Mouse (Mus musculus): ENCODE results near the gene Cdh4. TPM values are rescaled to one million over a fixed set of nuclear protein-coding genes. Genes with fewer than 3 reads are reported as not detected.

Gene Cdh4
- total RNA-seq (2021) = 4.4 and 5.3 TPM in 2 replicates
- long read RNA-seq, partial matches to known transcripts = 1 of 3 reads
- long read RNA-seq, other reads (novel, unspliced or antisense) = 1 of 3 reads

- DNase-seq = peak; percentile 82
Observed at GRCm38 (mm10) chr2:179442191-179442540, at the start of gene Cdh4. Gene Cdh4, plus strand, starts transcription at chr2:179442431.

DNA sequence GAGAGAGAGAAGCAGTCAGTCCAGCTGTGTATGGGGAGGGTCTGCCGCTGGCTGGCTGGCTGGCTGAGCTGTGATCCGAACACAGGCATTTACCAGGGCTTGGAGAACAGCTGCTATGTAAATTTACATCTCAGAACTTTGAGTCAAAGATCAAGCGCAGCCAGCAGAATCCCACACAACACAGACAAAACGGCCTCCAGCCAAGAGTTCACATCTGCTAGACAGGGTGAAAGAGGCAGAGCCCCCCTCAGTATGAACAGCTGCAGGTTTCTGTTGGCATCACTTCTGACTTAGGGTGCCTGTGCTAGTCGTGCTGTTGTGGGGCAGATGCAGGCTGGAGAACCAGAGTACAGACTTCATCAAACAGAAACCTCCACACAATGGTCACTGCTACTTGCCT is 46.8 kb upstream of the Cdh4 start:
- no peak for DNase-seq

GRCm38 (mm10) chr2:179399645-179400249 is 42.5 kb upstream of the Cdh4 start:
- no peak for DNase-seq

DNA sequence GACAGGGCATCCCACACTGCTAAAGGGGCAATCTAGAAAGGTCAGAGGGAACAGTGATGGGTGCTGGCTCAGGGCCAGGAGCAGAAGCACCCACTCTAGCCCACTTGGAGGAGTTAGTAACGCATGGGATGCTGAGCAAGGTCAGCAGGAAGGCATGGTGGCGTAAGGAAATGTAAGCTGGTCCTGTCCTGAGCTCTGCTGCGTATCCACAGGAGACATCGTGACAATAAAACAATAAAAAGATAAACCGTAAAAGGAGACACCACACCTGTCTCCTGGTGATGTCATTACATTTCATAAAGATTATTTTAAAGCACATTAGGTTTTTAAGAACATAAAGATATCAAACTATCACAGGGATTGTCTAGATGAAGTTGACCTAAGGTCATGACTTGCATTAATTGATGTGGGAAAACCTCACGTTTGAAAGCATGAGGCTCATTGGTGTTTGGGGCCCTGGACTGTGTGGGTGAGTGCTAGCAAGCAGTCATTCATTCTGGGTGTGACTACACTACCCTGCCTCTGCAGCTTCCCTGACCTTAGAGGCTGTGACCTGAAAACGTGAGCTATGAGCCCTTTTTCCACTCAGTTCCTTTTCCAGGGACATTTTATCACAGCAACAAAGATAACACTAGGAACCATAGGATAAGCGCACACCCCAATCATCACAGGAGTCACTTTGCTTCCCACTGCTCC is 31.2 kb upstream of the Cdh4 start:
- DNase-seq = no peak

DNA sequence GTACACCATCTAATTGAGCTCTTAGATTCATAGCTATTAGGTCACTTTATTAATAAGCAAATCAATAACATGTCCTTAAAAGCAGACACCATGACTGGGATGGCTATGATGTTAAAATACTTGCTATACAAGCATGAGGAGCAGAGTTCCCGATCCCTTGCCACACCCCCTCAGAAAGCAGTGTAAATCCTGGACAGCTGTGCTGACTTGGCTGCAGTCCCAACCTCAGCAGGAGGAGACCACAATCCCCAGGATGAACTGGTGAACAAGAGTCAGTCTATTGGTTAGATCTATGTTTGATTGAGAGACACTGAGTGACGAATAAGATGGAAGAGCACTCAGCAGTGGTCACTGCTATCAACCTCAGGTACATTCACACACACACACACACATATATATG is 29.3 kb upstream of the Cdh4 start:
- DNase-seq = no peak

DNA sequence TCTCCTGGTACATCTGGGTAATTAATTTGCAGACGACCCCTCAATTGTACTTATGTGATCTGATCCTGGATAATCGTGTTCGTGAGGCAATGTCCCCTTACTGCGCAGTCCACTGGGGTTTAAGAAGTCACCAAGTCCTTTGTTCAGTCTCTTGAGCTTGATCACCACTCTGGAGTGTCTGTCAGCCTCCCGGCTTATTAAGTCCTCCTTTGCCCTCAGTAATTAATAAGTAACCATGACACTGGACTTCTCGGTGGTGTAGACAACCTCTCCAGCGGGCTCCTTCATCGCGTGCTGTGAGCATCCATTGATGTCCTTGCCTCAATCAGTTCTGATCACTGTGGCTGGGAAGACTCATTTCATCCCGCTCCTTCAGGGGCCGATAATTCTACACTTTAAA is 28.0 kb upstream of the Cdh4 start:
- no peak for DNase-seq

DNA sequence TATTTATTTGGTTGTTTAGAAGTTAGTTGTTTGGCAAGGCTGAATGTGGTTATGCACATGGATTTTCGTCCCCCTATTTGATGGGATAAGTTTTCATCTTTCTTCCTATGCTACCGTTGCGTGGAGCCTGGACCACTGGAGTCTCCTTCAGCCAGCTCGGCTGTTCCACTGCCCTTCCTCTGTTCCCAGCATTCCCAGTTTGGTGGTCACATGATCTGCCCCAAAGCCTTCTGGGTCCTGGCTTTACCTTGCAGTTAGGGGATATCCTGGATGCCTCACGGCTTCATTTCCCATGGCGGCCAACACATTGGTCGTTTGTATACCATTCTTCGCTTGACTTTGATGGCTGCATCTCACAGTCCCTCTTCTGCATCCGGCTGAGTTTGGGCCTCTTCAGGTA is 27.5 kb upstream of the Cdh4 start:
- no peak for DNase-seq

DNA sequence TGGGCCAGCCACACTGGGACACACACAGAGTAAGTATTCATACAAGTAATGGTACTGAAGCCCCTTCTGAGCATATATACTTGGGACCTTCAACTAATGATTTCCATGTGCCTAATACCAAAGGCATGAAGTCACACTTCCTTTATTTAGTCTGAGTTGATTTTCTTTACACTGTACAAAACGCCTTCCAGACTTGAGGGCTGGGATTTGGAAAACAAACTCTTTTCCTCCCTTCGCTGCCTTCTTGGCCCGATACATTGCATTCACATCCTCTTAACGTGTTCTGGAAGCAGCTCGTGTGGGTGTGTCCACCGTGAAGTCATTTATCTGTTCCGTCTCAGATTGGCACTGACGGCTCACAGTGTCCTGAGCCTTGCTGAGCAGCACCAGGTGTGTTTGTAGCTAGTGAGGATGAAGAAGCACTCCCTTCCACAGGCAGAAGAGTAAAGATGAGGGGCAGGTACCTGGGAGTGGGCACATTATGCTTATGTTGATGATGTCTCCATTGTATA is 26.3 kb upstream of the Cdh4 start:
- no peak for DNase-seq

DNA sequence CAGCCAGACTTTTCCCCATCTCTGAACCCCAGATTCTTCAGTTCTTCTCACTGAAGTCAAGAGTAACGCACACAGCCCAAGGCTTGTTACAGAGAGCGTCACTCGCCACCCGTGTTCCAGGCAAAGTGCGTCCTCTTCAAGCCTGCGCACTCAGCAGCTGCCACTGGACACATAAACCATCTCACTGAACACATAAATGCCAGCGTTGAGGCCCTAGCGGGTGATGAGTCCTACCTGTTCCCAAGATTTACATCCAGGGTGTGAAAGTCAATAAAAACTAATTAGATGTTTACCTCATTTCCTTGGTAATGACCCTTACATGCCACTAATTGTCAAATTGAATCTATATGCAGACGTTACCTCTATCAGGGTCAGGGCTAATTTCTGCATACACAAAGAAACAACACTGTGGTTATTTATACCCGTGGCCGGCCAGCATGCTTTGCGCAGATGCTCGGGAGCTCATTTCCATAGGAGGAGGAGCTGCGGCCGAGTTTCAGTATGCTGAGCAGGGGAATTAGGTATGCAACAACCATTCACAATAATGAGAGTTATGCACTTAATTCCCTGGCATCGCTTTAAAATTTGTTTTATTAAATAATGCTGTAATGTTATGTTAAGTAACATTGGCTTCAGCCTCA is 25.5 kb upstream of the Cdh4 start:
- DNase-seq = no peak

DNA sequence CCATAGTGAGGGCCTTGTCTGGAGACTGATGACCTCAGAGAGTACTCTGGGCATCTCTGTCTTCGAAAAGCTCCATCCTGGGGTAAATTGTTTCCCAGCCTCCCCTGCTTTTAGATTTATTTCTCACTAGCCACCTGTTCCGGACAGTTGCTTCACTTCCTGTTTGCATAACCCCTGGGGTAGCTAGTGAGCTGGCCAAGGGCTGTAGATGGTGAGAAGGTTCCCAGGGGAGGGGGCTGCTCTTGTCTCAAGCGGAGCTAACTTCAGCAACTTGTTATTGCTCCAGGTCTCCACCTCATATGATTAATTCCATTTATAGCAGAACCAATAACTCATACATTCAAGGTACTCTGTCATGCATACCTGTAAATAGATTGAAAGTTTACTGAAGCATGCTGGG is 16.6 kb upstream of the Cdh4 start:
- no peak for DNase-seq

DNA sequence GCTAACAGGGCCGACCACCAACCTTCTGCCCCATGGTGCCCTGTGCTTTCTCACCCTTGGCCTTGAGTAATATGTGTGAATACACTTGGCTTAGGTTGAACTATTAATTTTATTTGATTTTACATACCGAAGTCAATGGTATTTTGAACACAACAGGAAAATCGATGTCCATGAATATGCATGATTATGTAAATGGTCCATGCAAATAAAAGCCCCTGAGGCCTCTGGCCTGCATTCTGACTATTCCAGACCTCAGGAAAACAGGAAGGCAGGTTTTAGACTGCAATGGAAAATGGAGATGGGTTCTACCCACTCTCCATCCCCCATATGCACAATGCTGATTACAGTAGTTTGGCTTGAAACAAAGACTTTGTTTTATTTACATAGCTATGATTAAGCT is 13.3 kb upstream of the Cdh4 start:
- no peak for DNase-seq

DNA sequence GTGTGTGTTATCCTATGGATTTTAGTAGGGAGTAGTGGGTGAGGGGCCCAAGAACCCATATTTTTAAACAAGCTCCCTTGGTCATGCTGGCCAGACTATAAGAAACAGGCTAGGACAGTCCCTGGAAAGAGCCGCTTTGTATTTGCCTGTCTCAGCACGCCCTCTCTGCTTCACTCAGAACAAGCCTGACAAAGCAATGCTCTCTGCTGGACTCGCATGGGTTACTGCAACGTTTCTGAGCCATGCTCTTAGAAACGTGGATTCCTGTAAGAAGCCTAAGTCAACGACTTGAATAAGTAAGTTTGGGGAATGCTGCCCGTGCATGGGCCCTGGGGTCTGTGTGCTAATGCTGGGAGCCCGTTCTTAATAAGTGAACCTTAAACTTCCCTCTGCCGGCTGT is 2.1 kb upstream of the Cdh4 start:
- DNase-seq = no peak

- DNase-seq = no peak
Observed at GRCm38 (mm10) chr2:179441086-179441485, 1.1 kb upstream of the Cdh4 start.

DNA sequence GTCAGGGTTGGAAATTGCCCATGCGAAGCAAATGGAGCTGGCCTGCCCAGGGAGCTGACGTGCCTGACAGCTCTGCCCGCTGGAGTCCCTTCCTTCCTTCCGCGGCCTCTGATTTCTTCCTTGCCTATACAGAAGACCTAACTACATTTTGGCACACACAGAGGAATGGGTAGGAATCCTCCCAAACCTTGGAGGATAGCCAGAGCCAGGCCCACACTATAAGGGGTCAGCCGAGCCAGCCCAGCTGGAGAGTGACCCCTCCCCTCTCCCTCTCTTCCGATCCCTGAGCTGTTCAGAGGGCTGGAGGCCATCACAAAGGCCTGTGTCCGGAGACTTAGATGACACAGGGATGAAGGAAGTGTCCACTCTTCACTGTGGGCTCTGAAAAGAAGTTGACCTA is 514 bp upstream of the Cdh4 start:
- no peak for DNase-seq

DNA sequence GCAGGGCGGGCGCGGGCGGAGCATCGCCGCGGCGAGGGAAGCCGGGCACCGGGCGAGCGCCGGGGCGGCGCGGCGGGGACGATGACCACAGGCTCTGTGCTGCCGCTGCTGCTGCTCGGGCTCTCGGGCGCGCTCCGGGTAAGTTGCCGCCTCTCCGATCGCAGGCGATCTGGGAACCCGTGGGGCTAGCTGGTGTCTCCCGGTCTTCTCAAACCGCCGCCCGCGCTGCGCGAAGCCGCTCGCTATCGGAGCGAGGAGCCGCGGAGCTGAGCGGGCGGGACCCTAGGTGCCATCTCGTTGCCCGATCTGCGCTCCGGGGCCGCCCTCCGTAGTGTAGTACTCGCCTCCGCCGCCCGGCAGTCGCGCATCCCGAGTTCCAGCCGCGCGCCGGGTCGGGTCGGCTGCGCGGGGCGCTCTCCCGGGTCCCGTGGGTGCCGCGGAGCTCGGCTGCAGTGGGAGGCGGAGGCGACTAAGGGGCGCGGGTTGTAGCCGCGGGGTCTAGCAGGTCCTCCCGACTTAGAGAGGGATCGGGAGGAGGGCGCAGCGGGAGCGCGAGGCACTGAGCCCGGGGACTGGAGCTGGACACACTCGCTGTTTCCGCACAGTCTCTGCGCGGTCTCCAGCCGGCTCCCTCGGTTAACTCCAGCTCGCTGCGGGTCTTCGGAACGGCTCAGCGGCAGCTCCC is 452 bp downstream of the Cdh4 start:
- peak; percentile 65 for DNase-seq

DNA sequence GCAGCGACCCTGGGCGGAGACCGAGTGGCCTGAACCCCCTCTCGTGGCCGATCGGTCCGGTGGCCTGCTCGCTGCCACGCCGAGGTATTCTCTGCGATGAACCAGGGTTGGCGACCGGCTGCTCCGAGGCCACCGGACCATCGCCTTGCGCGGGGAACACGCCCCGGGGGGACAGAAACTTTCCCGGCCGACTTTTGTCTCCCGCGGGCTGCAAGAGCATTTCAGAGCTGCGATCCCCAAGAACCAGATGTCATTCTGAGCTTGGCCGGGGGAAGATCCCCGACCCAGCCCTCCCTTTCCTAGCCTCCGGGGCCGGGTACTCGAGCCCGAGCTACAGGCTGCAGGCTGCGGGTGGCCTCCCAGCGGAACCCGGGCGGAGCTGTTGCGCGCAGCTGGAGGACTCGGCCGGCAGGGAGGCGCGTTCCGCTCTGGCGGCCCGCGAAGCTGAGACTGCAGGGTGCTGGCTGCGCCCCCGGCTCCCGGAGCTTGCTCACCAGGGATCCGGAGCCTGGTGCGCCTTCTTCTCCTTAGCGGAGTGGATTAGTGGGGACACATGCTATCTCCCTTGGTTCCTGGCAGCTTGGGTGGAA is 1.1 kb downstream of the Cdh4 start:
- peak; percentile 67 for DNase-seq

GRCm38 (mm10) chr2:179443959-179444358 is 1.7 kb downstream of the Cdh4 start:
- DNase-seq = no peak

DNA sequence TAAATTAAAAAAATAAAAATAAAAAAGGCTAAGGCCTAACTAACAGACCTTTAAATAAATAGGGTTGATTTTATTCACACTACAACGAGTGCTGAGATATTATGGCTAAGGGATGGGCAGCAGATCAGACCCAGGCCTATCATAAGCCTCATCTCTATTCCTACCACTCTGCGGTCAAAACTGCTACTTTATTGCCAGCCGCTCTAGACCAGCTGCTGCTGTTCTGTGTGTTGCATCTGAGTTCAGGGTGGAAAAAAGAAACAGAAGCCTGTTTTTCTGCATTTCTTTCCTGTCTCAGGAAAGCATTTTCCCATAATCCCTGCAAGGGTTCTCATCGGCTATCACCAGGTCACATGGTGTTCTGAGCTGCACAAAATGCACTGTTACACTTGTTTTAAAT is 6.0 kb downstream of the Cdh4 start:
- DNase-seq = no peak

- DNase-seq = no peak
Observed at GRCm38 (mm10) chr2:179449018-179449417, 6.8 kb downstream of the Cdh4 start.

DNA sequence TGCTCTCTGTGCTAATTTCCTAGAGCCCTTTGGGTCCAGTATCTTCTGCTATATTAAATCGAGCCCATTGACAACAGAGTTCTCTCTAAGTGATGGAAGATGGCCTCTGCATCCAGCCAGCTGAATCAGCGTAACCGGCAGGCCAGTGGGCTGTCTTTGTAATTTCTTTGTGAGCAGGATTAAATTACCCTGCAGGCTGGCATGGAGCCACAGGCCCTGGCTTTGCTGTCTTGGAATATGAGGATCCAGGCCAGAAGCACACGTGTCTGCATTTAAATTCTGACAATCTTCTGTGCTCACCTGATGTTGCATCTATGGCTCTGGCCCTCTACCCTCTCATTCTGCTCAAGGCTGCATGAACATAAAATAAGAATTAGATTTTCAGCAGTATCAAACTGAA is 17.0 kb downstream of the Cdh4 start:
- no peak for DNase-seq

DNA sequence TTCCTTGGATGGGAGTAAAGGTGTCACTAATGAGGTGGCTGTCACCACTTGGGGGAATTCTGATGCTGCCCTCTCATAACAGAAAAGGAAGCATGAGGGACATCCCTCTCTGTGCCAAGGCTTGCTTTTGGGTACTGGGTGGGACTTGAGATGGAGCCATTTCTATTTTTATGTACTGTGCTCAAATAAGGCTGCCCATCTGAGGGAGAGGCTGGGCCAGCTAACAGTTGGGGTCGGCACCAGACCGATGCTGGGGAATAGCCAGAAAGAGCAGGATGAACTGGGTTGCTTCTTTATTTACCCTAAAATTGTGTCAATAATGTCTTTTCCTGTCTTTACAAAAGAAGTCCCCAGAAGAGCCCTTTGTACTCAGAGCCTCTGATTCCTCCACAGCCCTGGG is 17.4 kb downstream of the Cdh4 start:
- no peak for DNase-seq

GRCm38 (mm10) chr2:179463514-179463913 is 21.3 kb downstream of the Cdh4 start:
- no peak for DNase-seq
